ENCODE assay signal across 12 mouse cellular contexts in genomic region chr12:11456632-11457031, GRCm38 (mm10). TPM values are rescaled to one million over a fixed set of nuclear protein-coding genes. Genes with fewer than 3 reads are reported as not detected.
DNase-seq lines count a peak whose midpoint lies in the region; ATAC-seq and TF ChIP-seq lines count a peak whose summit lies in the region.
"Had no signal": no experiment of that assay in that cellular context is flagged by ENCODE, and none has a peak within 500 bp of the region (broad histone marks: within the 10 kb centered on the region; RNA-seq: fewer than 3 reads in every experiment).

No protein-coding gene starts in this region.

- no peak overlapping the region for H3K27ac ChIP-seq in heart, embryonic 11.5 days (ENCODE audit: low read depth, low read length)
- no peak overlapping the region for H3K27ac ChIP-seq in lung, embryonic 14.5 days (ENCODE audit: low read depth)
- H3K27ac ChIP-seq in hindbrain, embryonic 16.5 days (ENCODE audit: low read depth, low read length): no peak overlapping the region
- H3K27ac ChIP-seq in neural tube, embryonic 15.5 days (replicated peaks): no peak overlapping the region
- H3K27ac ChIP-seq: macrophage had no signal

- no peak for DNase-seq in heart, adult 8-10 months (ENCODE audit: low spot score)
- no peak for DNase-seq in lung, embryonic 14.5 days
- DNase-seq in lung, postnatal 14 days: no peak
- no peak for DNase-seq in ovary, postnatal 10 days (ENCODE audit: low spot score)
- no peak for DNase-seq in left cerebral cortex, adult 18-20 months (ENCODE audit: low spot score in 2 of 2)
- DNase-seq: layer of hippocampus, adult 9-11 months; retina, postnatal 1 day had no signal

- no peak for TF ChIP-seq CTCF in lung, embryonic 14.5 days (IDR thresholded peaks at IDR 0.05; ENCODE audit: low read depth)

- H3K27me3 ChIP-seq in heart, embryonic 11.5 days (ENCODE audit: control insufficient read depth, insufficient read depth, low read length): 0 out of 2 replicates have a peak, but pooled peaks cover 2% of the 10 kb centered on the region
- no peaks in the 10 kb centered on the region for H3K27me3 ChIP-seq in lung, embryonic 14.5 days (ENCODE audit: insufficient read depth, low read length)
- no peaks in the 10 kb centered on the region for H3K27me3 ChIP-seq in hindbrain, embryonic 16.5 days (replicated peaks; ENCODE audit: control insufficient read depth, insufficient read depth, low read length)
- no peaks in the 10 kb centered on the region for H3K27me3 ChIP-seq in neural tube, embryonic 15.5 days (replicated peaks)

- H3K4me2 ChIP-seq in heart, embryonic 11.5 days: peak overlapping the region; percentile 98
- peak overlapping the region; percentile 89 for H3K4me2 ChIP-seq in lung, embryonic 14.5 days
- H3K4me2 ChIP-seq in hindbrain, embryonic 16.5 days (ENCODE audit: low read length): peak overlapping the region; percentile 95
- peak overlapping the region; percentile 77 for H3K4me2 ChIP-seq in neural tube, embryonic 15.5 days

- H3K4me1 ChIP-seq in heart, embryonic 11.5 days (ENCODE audit: control insufficient read depth, insufficient read depth, low read length): no peaks in the 10 kb centered on the region
- H3K4me1 ChIP-seq in lung, embryonic 14.5 days (ENCODE audit: insufficient read depth): no peaks in the 10 kb centered on the region
- peaks cover 3% of the 10 kb centered on the region; the same call in 1 of the 2 replicates for H3K4me1 ChIP-seq in hindbrain, embryonic 16.5 days (ENCODE audit: control insufficient read depth, insufficient read depth, low read depth, low read length)
- H3K4me1 ChIP-seq in neural tube, embryonic 15.5 days: no peaks in the 10 kb centered on the region

- no peaks in the 10 kb centered on the region for H3K9me3 ChIP-seq in heart, embryonic 11.5 days (replicated peaks; ENCODE audit: control insufficient read depth, low read length)
- no peaks in the 10 kb centered on the region for H3K9me3 ChIP-seq in lung, embryonic 14.5 days (ENCODE audit: low read depth, low read length)
- no peaks in the 10 kb centered on the region for H3K9me3 ChIP-seq in hindbrain, embryonic 16.5 days (ENCODE audit: control insufficient read depth, low read length)
- H3K9me3 ChIP-seq in neural tube, embryonic 15.5 days (replicated peaks): no peaks in the 10 kb centered on the region

- no peak for ATAC-seq in heart, embryonic 11.5 days (replicated peaks; ENCODE audit: insufficient number of reproducible peaks, low FRiP score, low TSS enrichment)
- no peak for ATAC-seq in lung, embryonic 14.5 days (ENCODE audit: insufficient read depth)
- no peak for ATAC-seq in hindbrain, embryonic 16.5 days
- ATAC-seq in neural tube, embryonic 15.5 days (ENCODE audit: low FRiP score): no peak

- H3K4me3 ChIP-seq in heart, embryonic 11.5 days (ENCODE audit: low read depth, low read length): no peak overlapping the region; the same call in 1 of the 2 replicates
- peak overlapping the region; percentile 48; the same call in 1 of the 2 replicates for H3K4me3 ChIP-seq in lung, embryonic 14.5 days (ENCODE audit: low read depth, low read length)
- H3K4me3 ChIP-seq in hindbrain, embryonic 16.5 days (ENCODE audit: low read length): peak overlapping the region; percentile 73; the same call in 1 of the 2 replicates
- peak overlapping the region; percentile 53 for H3K4me3 ChIP-seq in neural tube, embryonic 15.5 days (replicated peaks)

- no peaks in the 10 kb centered on the region for H3K36me3 ChIP-seq in heart, embryonic 11.5 days (ENCODE audit: control insufficient read depth, insufficient read depth, low read length)
- H3K36me3 ChIP-seq in lung, embryonic 14.5 days (ENCODE audit: insufficient read depth): no peaks in the 10 kb centered on the region
- H3K36me3 ChIP-seq in hindbrain, embryonic 16.5 days (ENCODE audit: control insufficient read depth, insufficient read depth, low read length): no peaks in the 10 kb centered on the region
- H3K36me3 ChIP-seq in neural tube, embryonic 15.5 days: no peaks in the 10 kb centered on the region

- H3K9ac ChIP-seq in heart, embryonic 11.5 days (ENCODE audit: low read depth, low read length): no peak overlapping the region
- no peak overlapping the region for H3K9ac ChIP-seq in lung, embryonic 14.5 days
- no peak overlapping the region for H3K9ac ChIP-seq in hindbrain, embryonic 16.5 days (ENCODE audit: low read depth, low read length)
- no peak overlapping the region for H3K9ac ChIP-seq in neural tube, embryonic 15.5 days (replicated peaks)

- 79% methylated on average over 4 of the region's 4 CpGs for WGBS in heart, embryonic 11.5 days (ENCODE audit: insufficient replicate concordance)
- 69% methylated on average over 4 of the region's 4 CpGs for WGBS in lung, embryonic 14.5 days
- WGBS in hindbrain, embryonic 16.5 days: 79% methylated on average over 4 of the region's 4 CpGs
- WGBS in neural tube, embryonic 15.5 days: 87% methylated on average over 4 of the region's 4 CpGs

RNA-seq across cellular contexts. Expression of gene Rad51ap2, which starts 0.8 kb away (rescaled TPM):
- polyA plus RNA-seq in heart, embryonic 11.5 days (2014; fragmentation: Nextera tagmentation; extraction: Ambion mirVana): 0.33 and 0.44 TPM in 2 replicates
- not detected for total RNA-seq in heart, adult 8-10 months (2022)
- polyA plus RNA-seq in lung, embryonic 14.5 days (2014; fragmentation: Nextera tagmentation; extraction: Ambion mirVana): 0.59 and 0.61 TPM in 2 replicates
- polyA plus RNA-seq in hindbrain, embryonic 16.5 days (2015; fragmentation: Nextera tagmentation; extraction: Ambion mirVana): 0.41 and 0.60 TPM in 2 replicates
- polyA plus RNA-seq in neural tube, embryonic 15.5 days (2015; fragmentation: Nextera tagmentation; extraction: Ambion mirVana): 0.28 and 0.36 TPM in 2 replicates
- 1 to 10 TPM; 2.0 to 2.5 TPM for total RNA-seq in left cerebral cortex, adult 18-20 months (2021)
- polyA plus RNA-seq: macrophage had no signal

RNA-seq across cellular contexts. Expression of gene Vsnl1, which starts 20.2 kb away (rescaled TPM):
- polyA plus RNA-seq in heart, embryonic 11.5 days (2014; fragmentation: Nextera tagmentation; extraction: Ambion mirVana): 31.2 and 36.1 TPM in 2 replicates
- total RNA-seq in heart, adult 8-10 months (2022): 1 to 10 TPM in 1 of 4 experiments, under 1 TPM in 3; 0.26 to 1.2 (median 0.78) TPM
- polyA plus RNA-seq in lung, embryonic 14.5 days (2014; fragmentation: Nextera tagmentation; extraction: Ambion mirVana): 4.5 and 7.9 TPM in 2 replicates
- 168 and 170 TPM in 2 replicates for polyA plus RNA-seq in hindbrain, embryonic 16.5 days (2015; fragmentation: Nextera tagmentation; extraction: Ambion mirVana)
- polyA plus RNA-seq in neural tube, embryonic 15.5 days (2015; fragmentation: Nextera tagmentation; extraction: Ambion mirVana): 142 and 148 TPM in 2 replicates
- total RNA-seq in left cerebral cortex, adult 18-20 months (2021): 100 to 1,000 TPM; 707 to 715 TPM
- polyA plus RNA-seq: C2C12, macrophage had no signal
